ENCODE assay signal across 2 mouse cellular contexts in the genomic region with DNA sequence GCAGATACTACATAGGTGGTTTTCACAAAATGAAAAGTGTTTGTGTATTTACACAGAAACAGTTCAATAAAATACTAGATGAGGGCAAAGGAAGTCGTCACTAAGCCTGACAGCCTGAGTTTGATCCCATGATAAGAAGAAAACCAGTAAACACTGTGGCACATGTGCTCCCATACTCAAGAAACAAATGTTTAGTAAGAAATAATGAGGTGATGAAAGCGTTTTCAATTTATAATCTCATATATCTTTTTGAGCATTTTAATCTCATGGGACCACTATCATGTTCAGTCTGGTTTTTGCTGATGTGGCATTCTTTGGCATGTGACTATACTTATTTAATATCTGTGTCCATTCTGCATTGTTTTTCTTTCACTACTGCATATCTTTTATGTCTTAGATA.
TF ChIP-seq lines count a peak whose summit lies in the region.

No protein-coding gene starts in this region.

TF ChIP-seq in CH12.LX, 34 proteins besides CTCF, POLR2A, EP300 and RAD21:
- TF ChIP-seq TCF12 (IDR thresholded peaks at IDR 0.05; ENCODE audit: low read depth, low read length) (no peak), MAFK (IDR thresholded peaks at IDR 0.05; ENCODE audit: insufficient replicate concordance, low read length) (peak; percentile 86)

TF ChIP-seq in MEL, 35 proteins besides CTCF, POLR2A, EP300 and RAD21:
- TF ChIP-seq USF2 (IDR thresholded peaks at IDR 0.05; ENCODE audit: borderline replicate concordance in 1 of 2, insufficient read depth in 1 of 2, low read depth in 1 of 2, low read length in 2 of 2) (0 out of 4 replicates have a peak, but pooled peaks of 1 of the 2 experiments have one; percentile 3), POLR2AphosphoS2 (IDR thresholded peaks at IDR 0.05; ENCODE audit: low read length) (no peak), ZMIZ1 (IDR thresholded peaks at IDR 0.05; ENCODE audit: low read depth, low read length) (no peak), MYC (IDR thresholded peaks at IDR 0.05; ENCODE audit: low read depth, low read length) (peak; percentile 76; the same call in 1 of the 2 replicates), NELFE (IDR thresholded peaks at IDR 0.05; ENCODE audit: low read depth, low read length) (peak; percentile 22; the same call in 1 of the 2 replicates), MAFK (IDR thresholded peaks at IDR 0.05; ENCODE audit: borderline replicate concordance, low read depth, low read length) (peak; percentile 96), BHLHE40 (IDR thresholded peaks at IDR 0.05; ENCODE audit: borderline replicate concordance, low read depth, low read length) (peak; percentile 31; the same call in 1 of the 2 replicates), MXI1 (IDR thresholded peaks at IDR 0.05; ENCODE audit: low read depth, low read length) (peak; percentile 55), MAX (IDR thresholded peaks at IDR 0.05; ENCODE audit: low read length) (peak; percentile 56), SIN3A (IDR thresholded peaks at IDR 0.05; ENCODE audit: low read length) (peak; percentile 57), GATA1 (IDR thresholded peaks at IDR 0.05; ENCODE audit: low read depth, low read length) (peak; percentile 45)
